Mouse (Mus musculus) central nervous system, embryonic 14 days (tissue): ENCODE data around the gene Rab22a. TPM values are rescaled to one million over a fixed set of nuclear protein-coding genes. Genes with fewer than 3 reads are reported as not detected.

Experiments
- polyA plus RNA-seq: library from polyadenylated mRNA; depleted of rRNA; stranded (reverse); fragments of >200 nt; gene quantifications from 2 replicates; pipeline ENCODE4 v1.2.3, GENCODE M21; 2012; rRNA removed

Rab22a gene
- polyA plus RNA-seq = 19.8 and 22.7 TPM in 2 replicates

DNA sequence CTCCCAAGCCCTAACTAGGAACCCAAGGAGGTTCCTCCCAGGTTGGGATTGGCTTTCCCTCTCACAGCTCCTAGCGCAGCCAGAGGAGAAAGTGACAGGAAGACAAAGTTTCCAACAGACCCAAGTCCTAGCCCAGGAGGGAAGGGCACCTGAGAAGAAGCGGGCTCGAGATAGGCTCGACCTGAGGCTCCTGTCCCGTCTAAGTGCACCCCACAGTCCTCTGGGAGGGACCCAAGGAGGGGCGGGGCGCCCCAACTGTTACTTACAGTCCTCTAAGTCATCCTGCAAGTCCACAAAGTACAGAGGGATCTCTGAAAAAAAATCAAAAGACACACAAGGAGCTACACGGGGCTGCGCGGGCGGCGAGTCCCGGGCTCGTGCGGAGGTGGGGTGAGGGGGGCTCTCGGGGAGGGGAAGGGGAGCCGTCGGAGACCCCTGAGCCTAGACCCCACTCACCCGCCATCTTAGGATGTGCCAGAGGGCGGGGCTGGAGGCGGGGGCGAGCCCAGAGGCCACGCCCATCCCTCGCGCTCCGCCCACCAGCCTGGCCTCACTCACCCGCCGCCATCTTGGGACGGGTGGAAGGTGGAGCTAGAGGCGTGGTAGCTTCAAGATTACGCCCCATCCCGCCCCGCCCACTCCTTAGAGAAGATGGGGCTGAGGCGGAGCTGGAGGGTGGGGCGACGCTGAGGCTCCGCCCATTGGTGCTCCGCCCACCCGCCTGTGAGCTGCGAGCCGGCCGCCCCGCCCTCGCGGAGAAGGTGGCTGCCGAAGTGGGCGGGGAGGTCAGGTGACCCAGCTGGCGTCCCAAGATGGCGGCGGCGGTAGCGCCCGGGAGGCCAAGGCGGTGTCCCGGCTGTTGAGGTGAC is at the start of gene Rab22a:
Rab22a (plus strand) TSS at position 704 of the 869 bp plus-strand sequence.

DNA sequence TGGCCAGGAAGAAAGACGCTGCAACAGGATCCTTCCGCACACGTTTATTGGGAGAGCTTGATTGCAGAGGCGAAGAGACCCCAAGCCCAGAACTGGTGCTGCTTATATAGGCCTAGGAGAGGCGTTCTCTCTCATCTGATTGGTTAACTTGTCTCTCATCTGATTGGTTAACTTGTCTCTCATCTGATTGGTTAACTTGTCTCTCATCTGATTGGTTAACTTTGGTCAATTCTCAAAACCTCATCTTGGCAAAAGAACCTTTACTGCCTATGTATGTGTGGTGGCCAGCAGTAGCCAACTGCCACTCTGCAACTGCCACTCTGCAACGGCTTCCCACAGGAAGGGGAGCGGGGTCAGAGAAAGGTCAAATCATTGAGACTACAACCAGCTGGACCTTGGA is 59.6 kb downstream of the Rab22a start, which contains the start of gene 1700010B08Rik:
1700010B08Rik (plus strand) TSS at position 301 of the 400 bp plus-strand sequence.

DNA sequence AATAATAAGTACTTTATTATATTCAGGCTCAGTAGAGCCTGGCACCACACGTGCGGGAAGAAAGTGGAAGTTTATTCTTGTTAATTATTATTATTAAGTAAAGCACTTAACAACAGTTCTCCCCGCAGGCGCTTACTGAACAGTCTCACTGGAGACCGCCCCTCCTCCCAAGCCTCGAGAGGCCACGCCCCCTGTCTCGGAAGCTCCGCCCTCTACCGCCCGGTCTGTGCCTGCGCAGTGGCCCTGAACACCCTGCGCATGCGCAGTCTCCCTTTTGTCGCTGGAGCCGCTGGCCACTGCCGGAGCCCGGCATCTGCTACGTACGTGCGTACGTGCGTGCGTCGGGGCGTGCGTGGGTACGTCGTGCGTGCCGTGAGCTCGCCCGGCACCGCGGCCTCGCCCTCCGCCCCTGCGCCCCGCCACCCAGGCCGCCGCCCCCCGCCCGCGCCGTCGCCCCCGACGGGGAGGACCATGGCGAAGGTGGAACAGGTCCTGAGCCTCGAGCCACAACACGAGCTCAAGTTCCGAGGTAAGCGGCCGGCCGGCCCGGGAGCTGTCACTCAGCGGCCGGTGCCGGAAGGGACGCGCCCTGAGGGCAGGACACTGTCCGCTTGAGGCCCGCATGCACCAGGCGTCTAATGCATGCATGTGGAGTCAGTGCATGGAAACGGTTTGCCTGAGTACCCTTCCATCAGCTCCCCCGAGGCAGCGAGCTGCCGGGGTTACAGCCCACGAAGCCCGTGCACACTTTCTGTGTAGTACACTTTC is 77.8 kb downstream of the Rab22a start, which contains the start of gene Vapb:
Vapb (plus strand) TSS at position 290 of the 768 bp plus-strand sequence.

Other genes with a start within 250 kb of the Rab22a start
- gene 1700021F07Rik, start 137.2 kb upstream of the Rab22a start, polyA plus RNA-seq = not detected in 2 replicates
- not detected in 2 replicates for gene Ankrd60, start 81.4 kb upstream of the Rab22a start, polyA plus RNA-seq
- gene 1700010B08Rik, start 59.7 kb downstream of the Rab22a start, polyA plus RNA-seq = 0.08 TPM in 1 of 2 replicates, not detected in the other
- 48.8 and 52.7 TPM in 2 replicates for gene Vapb, start 77.8 kb downstream of the Rab22a start, polyA plus RNA-seq